Mouse (Mus musculus): ENCODE measurements at regions not wholly inside any gene's neighbourhood (a gene's known extent, or its start where the extent isn't known, plus 50 kb on each side); places are given as distances from the start of the nearest gene placed in this dataset.

GRCm38 (mm10) chr1:105081942-105082341 lies 274.6 kb downstream of the Rnf152 start:
- Histone ChIP-seq H3K4me3 (ENCODE audit: low read depth, low read length) (no peak overlapping the region), H3K4me2 (ENCODE audit: low read depth, severe bottlenecking) (no peak overlapping the region), H3K27me3 (ENCODE audit: control insufficient read depth, insufficient read depth, low read length) (no peaks in the 10 kb centered on the region), H3K4me1 (ENCODE audit: control insufficient read depth, insufficient read depth, low read length) (no peaks in the 10 kb centered on the region), H3K27ac (replicated peaks; ENCODE audit: low read depth, low read length) (no peak overlapping the region), H3K36me3 (ENCODE audit: control insufficient read depth, insufficient read depth, low read length) (no peaks in the 10 kb centered on the region), H3K9me3 (ENCODE audit: control insufficient read depth, low read length) (no peaks in the 10 kb centered on the region), H3K9ac (ENCODE audit: low read length) (no peak overlapping the region)
- no peak for DNase-seq (ENCODE audit: low spot score)
- WGBS: 10% methylated on average over 2 of the region's 2 CpGs
- no peak for ATAC-seq (ENCODE audit: insufficient number of reproducible peaks, low FRiP score, low TSS enrichment, low read depth)

DNA sequence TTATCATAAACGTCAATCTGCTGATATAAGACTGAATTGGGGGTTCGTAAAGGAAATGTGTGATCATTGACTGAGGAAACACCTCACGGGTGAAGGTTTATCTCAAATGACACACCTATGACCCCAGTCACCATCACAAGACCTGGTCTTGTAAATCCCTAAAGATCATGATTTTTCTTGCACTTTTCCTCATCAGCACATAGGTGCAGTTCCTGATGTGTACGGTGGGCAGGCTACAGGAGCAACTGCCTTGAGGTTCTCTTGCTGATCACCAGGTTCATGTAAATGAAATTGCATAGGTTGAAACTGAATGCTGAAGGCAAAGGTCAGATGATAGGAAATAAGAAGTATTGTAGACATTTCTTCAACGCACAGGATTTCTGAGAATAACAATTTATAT lies 277.1 kb downstream of the Rnf152 start:
- ATAC-seq (ENCODE audit: insufficient number of reproducible peaks, low FRiP score, low TSS enrichment, low read depth): no peak
- Histone ChIP-seq H3K27me3 (ENCODE audit: control insufficient read depth, insufficient read depth, low read length) (no peaks in the 10 kb centered on the region), H3K27ac (replicated peaks; ENCODE audit: low read depth, low read length) (no peak overlapping the region), H3K4me2 (ENCODE audit: low read depth, severe bottlenecking) (no peak overlapping the region), H3K9ac (ENCODE audit: low read length) (no peak overlapping the region), H3K9me3 (ENCODE audit: control insufficient read depth, low read length) (no peaks in the 10 kb centered on the region), H3K4me1 (ENCODE audit: control insufficient read depth, insufficient read depth, low read length) (no peaks in the 10 kb centered on the region), H3K36me3 (ENCODE audit: control insufficient read depth, insufficient read depth, low read length) (no peaks in the 10 kb centered on the region), H3K4me3 (ENCODE audit: low read depth, low read length) (no peak overlapping the region)
- 86% methylated on average over 5 of the region's 5 CpGs for WGBS
- DNase-seq (ENCODE audit: low spot score): no peak

GRCm38 (mm10) chr1:105075728-105076127 lies 280.8 kb downstream of the Rnf152 start:
- H3K36me3 ChIP-seq (ENCODE audit: control insufficient read depth, insufficient read depth, low read length): no peaks in the 10 kb centered on the region
- H3K9me3 ChIP-seq (ENCODE audit: control insufficient read depth, low read length): no peaks in the 10 kb centered on the region
- ATAC-seq (ENCODE audit: insufficient number of reproducible peaks, low FRiP score, low TSS enrichment, low read depth): no peak
- H3K27ac ChIP-seq (replicated peaks; ENCODE audit: low read depth, low read length): no peak overlapping the region
- H3K4me3 ChIP-seq (ENCODE audit: low read depth, low read length): no peak overlapping the region
- DNase-seq (ENCODE audit: low spot score): no peak
- H3K9ac ChIP-seq (ENCODE audit: low read length): no peak overlapping the region
- no peaks in the 10 kb centered on the region for H3K27me3 ChIP-seq (ENCODE audit: control insufficient read depth, insufficient read depth, low read length)
- WGBS: 80% methylated on average over 3 of the region's 3 CpGs
- H3K4me2 ChIP-seq (ENCODE audit: low read depth, severe bottlenecking): no peak overlapping the region
- no peaks in the 10 kb centered on the region for H3K4me1 ChIP-seq (ENCODE audit: control insufficient read depth, insufficient read depth, low read length)

GRCm38 (mm10) chr1:105074326-105074725 lies 282.2 kb downstream of the Rnf152 start:
- Histone ChIP-seq H3K36me3 (ENCODE audit: control insufficient read depth, insufficient read depth, low read length) (no peaks in the 10 kb centered on the region), H3K4me1 (ENCODE audit: control insufficient read depth, insufficient read depth, low read length) (no peaks in the 10 kb centered on the region), H3K27me3 (ENCODE audit: control insufficient read depth, insufficient read depth, low read length) (no peaks in the 10 kb centered on the region), H3K4me3 (ENCODE audit: low read depth, low read length) (no peak overlapping the region), H3K9me3 (ENCODE audit: control insufficient read depth, low read length) (no peaks in the 10 kb centered on the region), H3K9ac (ENCODE audit: low read length) (no peak overlapping the region), H3K27ac (replicated peaks; ENCODE audit: low read depth, low read length) (no peak overlapping the region), H3K4me2 (ENCODE audit: low read depth, severe bottlenecking) (no peak overlapping the region)
- 89% methylated on average over 1 of the region's 1 CpGs for WGBS
- DNase-seq (ENCODE audit: low spot score) (no peak), ATAC-seq (ENCODE audit: insufficient number of reproducible peaks, low FRiP score, low TSS enrichment, low read depth) (no peak)

DNA sequence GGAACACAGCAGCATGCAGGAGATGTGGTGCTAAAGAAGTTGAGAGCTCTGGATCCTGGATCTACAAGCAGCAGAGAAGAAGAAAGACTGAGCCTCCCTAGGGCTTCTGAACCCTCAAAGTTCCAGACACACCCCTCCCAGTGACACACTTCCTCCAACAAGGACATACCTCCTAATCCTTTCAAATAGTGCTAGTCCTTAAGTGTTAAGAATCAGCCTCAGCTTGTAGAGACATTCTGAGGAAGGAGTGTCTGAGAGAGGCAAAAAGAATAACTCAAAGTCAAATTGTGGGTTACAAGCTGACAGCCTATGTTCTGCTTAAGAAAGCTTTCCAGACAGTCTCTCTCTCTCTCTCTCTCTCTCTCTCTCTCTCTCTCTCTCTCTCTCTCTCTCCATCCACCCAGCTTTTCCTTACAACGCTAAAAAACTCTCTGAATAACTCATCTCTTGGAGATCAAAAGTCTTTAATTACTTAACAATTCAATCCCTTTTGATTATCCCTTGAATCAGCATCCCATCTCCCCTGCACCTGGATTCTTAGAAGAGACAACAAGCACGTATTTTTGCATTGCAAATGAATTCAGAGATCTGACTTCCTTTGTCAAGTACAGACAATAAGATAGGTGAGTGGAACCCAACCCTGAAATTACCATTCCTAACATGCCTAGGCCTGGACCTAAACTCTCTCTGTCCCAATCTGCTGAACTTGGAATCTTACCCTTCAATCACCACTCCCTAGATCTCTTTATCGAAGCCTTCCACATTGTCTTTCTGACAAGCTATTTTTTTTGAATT lies 285.7 kb downstream of the Rnf152 start:
- H3K27ac ChIP-seq (replicated peaks; ENCODE audit: low read depth, low read length): no peak overlapping the region
- no peaks in the 10 kb centered on the region for H3K9me3 ChIP-seq (ENCODE audit: control insufficient read depth, low read length)
- no peak overlapping the region for H3K4me3 ChIP-seq (ENCODE audit: low read depth, low read length)
- no peaks in the 10 kb centered on the region for H3K27me3 ChIP-seq (ENCODE audit: control insufficient read depth, insufficient read depth, low read length)
- 56% methylated on average over 3 of the region's 3 CpGs for WGBS
- no peak overlapping the region for H3K9ac ChIP-seq (ENCODE audit: low read length)
- peaks cover 2% of the 10 kb centered on the region; the same call in 1 of the 2 replicates for H3K4me1 ChIP-seq (ENCODE audit: control insufficient read depth, insufficient read depth, low read length)
- H3K36me3 ChIP-seq (ENCODE audit: control insufficient read depth, insufficient read depth, low read length): no peaks in the 10 kb centered on the region
- no peak for ATAC-seq (ENCODE audit: insufficient number of reproducible peaks, low FRiP score, low TSS enrichment, low read depth)
- DNase-seq (ENCODE audit: low spot score): no peak
- H3K4me2 ChIP-seq (ENCODE audit: low read depth, severe bottlenecking): no peak overlapping the region

DNA sequence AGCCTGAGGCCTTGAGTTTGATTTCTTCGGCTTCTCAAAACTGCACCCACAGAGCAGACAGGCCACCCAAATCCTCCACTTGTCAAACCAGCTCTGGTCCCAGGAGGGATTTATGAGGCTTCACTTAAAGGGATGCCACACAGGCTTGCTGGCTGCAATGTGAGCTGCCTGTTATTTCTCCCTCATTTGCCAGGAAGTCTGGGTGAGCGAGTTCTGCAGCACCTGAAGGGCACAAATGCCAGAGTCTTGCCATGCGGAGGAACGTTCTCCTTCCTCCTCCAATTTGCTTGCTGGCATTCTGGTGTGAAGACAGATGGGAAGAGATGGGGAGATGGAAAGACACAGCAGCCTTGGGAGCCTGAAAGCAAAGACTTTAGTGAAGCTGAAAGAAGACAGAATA lies 288.6 kb downstream of the Rnf152 start:
- no peaks in the 10 kb centered on the region for H3K36me3 ChIP-seq (ENCODE audit: control insufficient read depth, insufficient read depth, low read length)
- no peaks in the 10 kb centered on the region for H3K9me3 ChIP-seq (ENCODE audit: control insufficient read depth, low read length)
- H3K4me3 ChIP-seq (ENCODE audit: low read depth, low read length): no peak overlapping the region
- peaks cover 2% of the 10 kb centered on the region; the same call in 1 of the 2 replicates for H3K4me1 ChIP-seq (ENCODE audit: control insufficient read depth, insufficient read depth, low read length)
- H3K27me3 ChIP-seq (ENCODE audit: control insufficient read depth, insufficient read depth, low read length): no peaks in the 10 kb centered on the region
- WGBS: 43% methylated on average over 4 of the region's 4 CpGs
- no peak overlapping the region for H3K4me2 ChIP-seq (ENCODE audit: low read depth, severe bottlenecking)
- DNase-seq (ENCODE audit: low spot score) (no peak), ATAC-seq (ENCODE audit: insufficient number of reproducible peaks, low FRiP score, low TSS enrichment, low read depth) (no peak)
- H3K27ac ChIP-seq (replicated peaks; ENCODE audit: low read depth, low read length): no peak overlapping the region
- no peak overlapping the region for H3K9ac ChIP-seq (ENCODE audit: low read length)

- Histone ChIP-seq H3K4me2 (ENCODE audit: low read depth, severe bottlenecking) (no peak overlapping the region), H3K27ac (replicated peaks; ENCODE audit: low read depth, low read length) (no peak overlapping the region), H3K27me3 (ENCODE audit: control insufficient read depth, insufficient read depth, low read length) (no peaks in the 10 kb centered on the region), H3K9me3 (ENCODE audit: control insufficient read depth, low read length) (no peaks in the 10 kb centered on the region), H3K36me3 (ENCODE audit: control insufficient read depth, insufficient read depth, low read length) (no peaks in the 10 kb centered on the region), H3K4me3 (ENCODE audit: low read depth, low read length) (no peak overlapping the region), H3K4me1 (ENCODE audit: control insufficient read depth, insufficient read depth, low read length) (peaks cover 2% of the 10 kb centered on the region; the same call in 1 of the 2 replicates), H3K9ac (ENCODE audit: low read length) (no peak overlapping the region)
- ATAC-seq (ENCODE audit: insufficient number of reproducible peaks, low FRiP score, low TSS enrichment, low read depth) (no peak), DNase-seq (ENCODE audit: low spot score) (no peak)
- WGBS: 78% methylated on average over 4 of the region's 4 CpGs
Measured at GRCm38 (mm10) chr1:105067049-105067795, 289.3 kb downstream of the Rnf152 start.

DNA sequence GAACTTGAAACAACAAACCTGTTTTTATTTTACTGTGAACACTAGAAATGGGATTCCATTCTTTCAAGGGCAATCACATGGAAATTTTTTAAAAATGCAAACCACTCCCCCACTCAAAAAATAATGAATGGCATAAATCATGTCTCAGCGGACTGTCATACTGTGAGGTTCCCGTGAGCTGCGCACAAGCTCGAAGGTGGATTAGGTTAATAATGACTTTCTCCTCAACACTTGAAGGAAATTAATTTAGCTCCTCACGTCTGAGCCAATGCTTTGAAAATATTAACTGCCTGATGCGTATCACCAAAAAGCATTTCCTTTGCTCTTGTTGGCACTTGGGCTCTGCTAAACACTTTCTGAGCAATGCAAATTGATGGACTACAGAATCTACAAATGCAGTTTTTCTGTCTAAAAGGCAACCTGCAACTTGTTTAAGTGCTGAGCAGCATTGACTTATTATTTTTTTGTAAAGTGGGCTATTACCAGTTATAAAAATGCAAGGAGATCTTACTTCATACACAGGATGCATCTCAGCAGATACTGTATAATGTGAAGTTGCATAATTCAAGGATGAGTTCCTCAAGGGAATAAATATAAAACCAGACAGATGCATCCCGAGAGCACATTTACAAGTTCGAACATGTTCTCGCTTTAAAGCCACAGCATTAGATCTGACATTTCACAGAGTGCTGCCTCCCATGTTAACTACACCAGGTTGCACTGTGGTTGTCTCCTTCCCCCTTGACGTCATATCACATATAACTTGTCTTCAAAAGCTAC lies 282.4 kb downstream of the Cdh20 start:
- ATAC-seq (ENCODE audit: insufficient number of reproducible peaks, low FRiP score, low TSS enrichment, low read depth) (no peak), DNase-seq (ENCODE audit: low spot score) (no peak)
- Histone ChIP-seq H3K4me3 (ENCODE audit: low read depth, low read length) (no peak overlapping the region), H3K27ac (replicated peaks; ENCODE audit: low read depth, low read length) (no peak overlapping the region), H3K4me2 (ENCODE audit: low read depth, severe bottlenecking) (no peak overlapping the region), H3K9ac (ENCODE audit: low read length) (no peak overlapping the region), H3K36me3 (ENCODE audit: control insufficient read depth, insufficient read depth, low read length) (no peaks in the 10 kb centered on the region), H3K4me1 (ENCODE audit: control insufficient read depth, insufficient read depth, low read length) (no peaks in the 10 kb centered on the region), H3K9me3 (ENCODE audit: control insufficient read depth, low read length) (no peaks in the 10 kb centered on the region), H3K27me3 (ENCODE audit: control insufficient read depth, insufficient read depth, low read length) (no peaks in the 10 kb centered on the region)
- WGBS: 73% methylated on average over 10 of the region's 10 CpGs
